Mouse (Mus musculus) bone marrow macrophage, adult 2 months (primary cell): Measurements from ENCODE around the gene Zmynd12.

ENCODE experiments used
- CTCF ChIP-seq: IDR thresholded peaks from 2 replicates; pipeline ENCODE4 v1.5.1; 2012; ENCODE audit warnings: low read depth, mild to moderate bottlenecking, low read length, moderate library complexity
- POLR2A ChIP-seq: IDR thresholded peaks from 2 replicates; pipeline ENCODE4 v1.6.1; 2012; ENCODE audit warnings: mild to moderate bottlenecking, low read depth, low read length, borderline replicate concordance

DNA sequence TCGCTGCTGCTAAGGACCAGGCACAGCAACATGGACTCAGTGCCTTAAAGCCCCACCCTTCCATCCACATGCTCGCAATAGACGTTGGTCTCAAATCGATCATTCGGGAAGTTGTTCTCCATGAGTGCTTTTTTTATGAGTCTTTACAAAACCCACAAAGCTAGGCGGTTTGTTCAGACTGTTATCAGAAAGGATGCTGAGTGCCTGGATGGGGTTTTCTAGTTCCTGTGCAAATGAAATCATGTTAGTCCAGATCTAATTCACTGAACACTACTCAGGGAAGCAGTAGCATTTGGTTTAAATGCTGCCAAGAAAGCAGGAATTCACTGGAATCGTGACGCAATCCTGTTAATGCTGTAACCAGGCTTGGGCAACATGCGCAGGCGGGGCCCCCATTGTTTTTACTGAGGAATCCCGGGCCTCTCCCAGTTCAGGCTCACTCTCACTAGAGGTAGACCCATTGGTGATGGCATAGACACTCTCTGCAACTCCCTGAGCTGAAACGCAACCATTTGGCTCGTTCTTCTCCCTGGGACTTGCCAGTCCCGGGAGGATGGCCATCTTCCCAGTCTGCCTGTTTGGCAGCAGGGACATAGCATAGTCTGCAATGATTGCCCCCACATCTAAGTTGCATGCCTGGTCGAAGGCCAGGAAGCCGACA, 45.2 kb downstream of the Zmynd12 start:
- TF ChIP-seq POLR2A (no peak), CTCF (no peak)
